Mouse (Mus musculus) heart, embryonic 12.5 days (tissue): Measurements from ENCODE around the gene Ube2c. TPM values are rescaled to one million over a fixed set of nuclear protein-coding genes. Genes with fewer than 3 reads are reported as not detected.
"Not testable (repeated sequence)": the region's sequence is repeated elsewhere in the genome, so short reads cannot be mapped to it uniquely, and the experiment has no call there.

Source experiments
- ATAC-seq: fragments of 200-750 bp; cut with Nextera tagmentation; 2 replicates; pipeline ENCODE4 v1.8.0; 2017; ENCODE audit warnings: moderate TSS enrichment, moderate library complexity; ENCODE audit not compliant: insufficient number of reproducible peaks, low FRiP score
- H3K27ac ChIP-seq: fragments of 300-500 bp; sonication (generic); 2 replicates; pipeline ENCODE4 v1.5.1; 2016; ENCODE audit warnings: mild to moderate bottlenecking, moderate library complexity; ENCODE audit not compliant: poor library complexity, severe bottlenecking
- H3K27me3 ChIP-seq: fragments of 300-500 bp; sonication (generic); replicated peaks from 2 replicates; pipeline ENCODE4 v1.6.1; 2016; ENCODE audit warnings: mild to moderate bottlenecking, moderate library complexity
- H3K36me3 ChIP-seq: fragments of 300-500 bp; sonication (generic); 2 replicates; pipeline ENCODE4 v1.6.1; 2016; ENCODE audit warnings: mild to moderate bottlenecking, moderate library complexity
- H3K4me1 ChIP-seq: fragments of 300-500 bp; sonication (generic); replicated peaks from 2 replicates; pipeline ENCODE4 v1.6.1; 2016; ENCODE audit warnings: mild to moderate bottlenecking
- H3K4me2 ChIP-seq: fragments of 300-500 bp; sonication (generic); 2 replicates; pipeline ENCODE4 v1.6.1; 2016; ENCODE audit warnings: mild to moderate bottlenecking, moderate library complexity
- H3K4me3 ChIP-seq: fragments of 300-500 bp; sonication (generic); 2 replicates; pipeline ENCODE4 v1.5.1; 2016; ENCODE audit warnings: mild to moderate bottlenecking
- H3K9ac ChIP-seq: fragments of 300-500 bp; sonication (generic); 2 replicates; pipeline ENCODE4 v1.6.1; 2016; ENCODE audit warnings: mild to moderate bottlenecking, moderate library complexity
- H3K9me3 ChIP-seq: fragments of 300-500 bp; sonication (generic); replicated peaks from 2 replicates; pipeline ENCODE4 v1.6.1; 2016; ENCODE audit warnings: mild to moderate bottlenecking, moderate library complexity
- WGBS: fragments of 180-500 bp; shearing (Covaris S2); methylation state at CpG from one replicate; pipeline ENCODE4 v1.1.7; 2016; 5-methylcytosine and 5-hydroxymethylcytosine counted together
- polyA plus RNA-seq: library from polyadenylated mRNA; unstranded; fragments of >200 nt; fragmentation: Nextera tagmentation; extraction: Ambion mirVana; gene quantifications from 2 replicates; pipeline ENCODE4 v1.2.1, GENCODE M21; 2016

Ube2c gene
- polyA plus RNA-seq, 1 experiment from 2014 or later, result 459 TPM

GRCm38 (mm10) chr2:164787779-164788178 lies 18.1 kb downstream of the Ube2c start:
- peaks cover 30% of the 10 kb centered on the region for H3K4me1 ChIP-seq
- no peak for ATAC-seq
- 0 out of 2 replicates have a peak overlapping the region, but pooled peaks have one; percentile 8 for H3K9ac ChIP-seq
- no peaks in the 10 kb centered on the region for H3K27me3 ChIP-seq
- no peak overlapping the region for H3K27ac ChIP-seq
- H3K4me2 ChIP-seq, result 0 out of 2 replicates have a peak overlapping the region, but pooled peaks have one; percentile 4
- 83% methylated on average over 10 of the region's 10 CpGs for WGBS
- H3K9me3 ChIP-seq, result no peaks in the 10 kb centered on the region
- peaks cover 41% of the 10 kb centered on the region for H3K36me3 ChIP-seq
- no peak overlapping the region for H3K4me3 ChIP-seq

DNA sequence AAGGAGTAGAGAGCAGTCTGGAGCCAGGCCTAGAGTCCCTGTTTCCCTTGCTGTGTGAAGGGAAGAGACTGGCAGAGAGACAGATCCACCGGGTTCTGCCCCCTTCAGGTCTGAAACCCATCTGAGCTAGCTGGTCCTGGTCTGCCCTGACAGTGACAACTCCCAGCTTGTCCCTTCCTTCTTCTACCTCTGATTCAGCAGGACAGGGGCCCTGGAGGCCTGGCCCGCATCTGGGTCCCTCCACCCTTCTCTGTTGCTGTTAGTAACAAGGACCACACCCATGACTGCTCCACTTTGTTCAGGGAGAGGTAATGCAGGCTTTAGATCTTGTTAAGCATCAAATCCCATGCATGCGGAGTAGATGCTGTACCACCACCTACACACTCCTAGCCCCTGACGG lies 18.7 kb downstream of the Ube2c start:
- no peak overlapping the region for H3K27ac ChIP-seq
- H3K9me3 ChIP-seq, result no peaks in the 10 kb centered on the region
- no peak overlapping the region for H3K4me3 ChIP-seq
- no peak for ATAC-seq
- peaks cover 36% of the 10 kb centered on the region for H3K4me1 ChIP-seq
- WGBS, result 59% methylated on average over 4 of the region's 4 CpGs
- H3K27me3 ChIP-seq, result no peaks in the 10 kb centered on the region
- H3K36me3 ChIP-seq, result peaks cover 47% of the 10 kb centered on the region
- H3K4me2 ChIP-seq, result no peak overlapping the region
- 0 out of 2 replicates have a peak overlapping the region, but pooled peaks have one; percentile 31 for H3K9ac ChIP-seq

- Histone ChIP-seq H3K4me2 (no peak overlapping the region), H3K36me3 (peaks cover 58% of the 10 kb centered on the region), H3K27me3 (no peaks in the 10 kb centered on the region), H3K4me3 (no peak overlapping the region), H3K9ac (no peak overlapping the region), H3K9me3 (no peaks in the 10 kb centered on the region), H3K4me1 (peaks cover 35% of the 10 kb centered on the region), H3K27ac (no peak overlapping the region)
- no peak for ATAC-seq
- WGBS, result 67% methylated on average over 4 of the region's 4 CpGs
These were observed 20.8 kb downstream of the Ube2c start for GRCm38 (mm10) chr2:164790451-164790850.

- WGBS, result 87% methylated on average over 18 of the region's 18 CpGs
- Histone ChIP-seq H3K27me3 (no peaks in the 10 kb centered on the region), H3K4me2 (no peak overlapping the region), H3K27ac (no peak overlapping the region), H3K9me3 (no peaks in the 10 kb centered on the region), H3K36me3 (peaks cover 72% of the 10 kb centered on the region), H3K4me1 (peaks cover 31% of the 10 kb centered on the region), H3K9ac (no peak overlapping the region), H3K4me3 (no peak overlapping the region)
- ATAC-seq, result no peak
These were observed 22.2 kb downstream of the Ube2c start for GRCm38 (mm10) chr2:164791841-164792261.

- H3K4me2 ChIP-seq, result no peak overlapping the region
- peaks cover 76% of the 10 kb centered on the region for H3K36me3 ChIP-seq
- H3K9me3 ChIP-seq, result no peaks in the 10 kb centered on the region
- no peaks in the 10 kb centered on the region for H3K27me3 ChIP-seq
- ATAC-seq, result no peak
- 83% methylated on average over 12 of the region's 12 CpGs for WGBS
- peaks cover 25% of the 10 kb centered on the region for H3K4me1 ChIP-seq
- H3K4me3 ChIP-seq, result no peak overlapping the region
- peak overlapping the region; percentile 48; the same call in 1 of the 2 replicates for H3K9ac ChIP-seq
- peak overlapping the region; percentile 68 for H3K27ac ChIP-seq
These were observed 22.9 kb downstream of the Ube2c start for GRCm38 (mm10) chr2:164792400-164793190.

DNA sequence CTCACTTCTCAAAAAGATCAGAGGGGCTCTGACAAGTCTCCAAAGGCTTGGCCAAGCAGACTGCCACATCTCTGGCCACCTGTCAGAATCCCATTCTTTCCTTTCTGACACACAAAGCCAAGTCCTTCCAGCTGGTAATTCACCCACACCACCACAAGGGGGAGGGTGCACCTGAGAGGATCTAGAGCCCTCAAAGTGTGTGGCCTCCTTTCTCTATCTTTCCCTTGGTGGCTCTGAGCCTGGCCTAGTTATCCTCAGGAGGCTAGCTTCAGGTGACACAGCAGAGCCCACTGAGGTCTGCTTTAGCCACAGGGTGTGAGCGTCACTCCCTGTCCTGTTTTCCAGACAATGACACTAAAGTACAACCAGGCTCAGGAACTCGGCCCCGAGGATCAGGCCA lies 23.5 kb downstream of the Ube2c start:
- ATAC-seq, result 0 out of 2 replicates have a peak, but pooled peaks have one; percentile 20
- H3K9me3 ChIP-seq, result no peaks in the 10 kb centered on the region
- 45% methylated on average over 3 of the region's 3 CpGs for WGBS
- H3K4me3 ChIP-seq, result no peak overlapping the region
- peak overlapping the region; percentile 48 for H3K9ac ChIP-seq
- peaks cover 79% of the 10 kb centered on the region for H3K36me3 ChIP-seq
- H3K4me1 ChIP-seq, result peaks cover 21% of the 10 kb centered on the region
- no peak overlapping the region for H3K4me2 ChIP-seq
- H3K27me3 ChIP-seq, result no peaks in the 10 kb centered on the region
- H3K27ac ChIP-seq, result peak overlapping the region; percentile 68

- ATAC-seq, result no peak
- H3K36me3 ChIP-seq, result peaks cover 80% of the 10 kb centered on the region
- H3K27ac ChIP-seq, result peak overlapping the region; percentile 68
- 87% methylated on average over 2 of the region's 2 CpGs for WGBS
- peaks cover 15% of the 10 kb centered on the region for H3K4me1 ChIP-seq
- no peaks in the 10 kb centered on the region for H3K27me3 ChIP-seq
- peak overlapping the region; percentile 48; the same call in 1 of the 2 replicates for H3K9ac ChIP-seq
- no peak overlapping the region for H3K4me3 ChIP-seq
- H3K4me2 ChIP-seq, result no peak overlapping the region
- H3K9me3 ChIP-seq, result no peaks in the 10 kb centered on the region
These were observed 24.1 kb downstream of the Ube2c start for GRCm38 (mm10) chr2:164793772-164794171.

DNA sequence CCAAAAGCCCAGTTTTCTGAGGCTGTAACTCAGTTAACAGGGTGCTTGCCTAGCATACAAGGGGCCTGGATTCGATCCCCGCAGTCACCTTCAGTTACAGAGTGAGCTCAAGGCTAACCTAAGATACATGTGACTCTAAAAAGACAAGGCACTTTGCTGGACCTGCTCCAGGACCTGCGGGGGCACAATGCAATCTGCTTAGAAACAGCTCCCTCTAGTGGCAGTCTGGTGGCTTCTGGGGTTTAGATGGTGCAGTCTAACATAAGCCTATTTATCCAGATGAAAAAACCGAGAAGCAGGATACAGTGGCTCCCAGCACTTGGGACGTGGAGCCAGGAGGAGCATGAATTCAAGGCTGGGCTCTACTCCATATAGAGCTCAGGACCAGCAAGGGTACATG lies 24.6 kb downstream of the Ube2c start:
- H3K4me2 ChIP-seq, result no peak overlapping the region
- WGBS, result 36% methylated on average over 5 of the region's 5 CpGs
- H3K9ac ChIP-seq, result no peak overlapping the region
- ATAC-seq, result peak; percentile 58; the same call in 1 of the 2 replicates
- peaks cover 81% of the 10 kb centered on the region for H3K36me3 ChIP-seq
- no peaks in the 10 kb centered on the region for H3K27me3 ChIP-seq
- no peak overlapping the region for H3K4me3 ChIP-seq
- no peak overlapping the region for H3K27ac ChIP-seq
- no peaks in the 10 kb centered on the region for H3K9me3 ChIP-seq
- peaks cover 12% of the 10 kb centered on the region for H3K4me1 ChIP-seq

DNA sequence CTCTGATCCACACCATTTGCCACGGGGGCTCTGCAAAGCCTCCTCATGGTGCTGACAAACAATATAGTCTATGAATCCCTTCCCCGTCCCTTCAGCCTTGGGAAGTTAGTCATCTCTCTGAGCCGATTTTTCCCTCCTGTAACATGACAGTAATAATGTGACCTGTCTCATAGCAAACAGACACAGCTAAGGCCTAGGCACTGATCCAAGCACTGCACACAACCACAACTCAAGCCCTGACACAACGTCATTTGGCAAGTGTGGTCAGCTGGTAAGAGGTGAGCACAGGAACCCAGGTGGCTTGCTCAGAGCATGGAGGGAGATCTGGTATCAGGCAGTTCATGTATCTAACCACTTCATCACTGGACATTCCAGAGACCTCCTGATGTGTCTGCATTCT lies 26.2 kb downstream of the Ube2c start:
- H3K36me3 ChIP-seq, result peaks cover 82% of the 10 kb centered on the region
- 76% methylated on average over 4 of the region's 4 CpGs for WGBS
- H3K27me3 ChIP-seq, result no peaks in the 10 kb centered on the region
- ATAC-seq, result no peak
- H3K9me3 ChIP-seq, result no peaks in the 10 kb centered on the region
- no peak overlapping the region for H3K27ac ChIP-seq
- H3K4me2 ChIP-seq, result no peak overlapping the region
- H3K4me1 ChIP-seq, result peaks cover 12% of the 10 kb centered on the region
- no peak overlapping the region for H3K4me3 ChIP-seq
- H3K9ac ChIP-seq, result no peak overlapping the region

DNA sequence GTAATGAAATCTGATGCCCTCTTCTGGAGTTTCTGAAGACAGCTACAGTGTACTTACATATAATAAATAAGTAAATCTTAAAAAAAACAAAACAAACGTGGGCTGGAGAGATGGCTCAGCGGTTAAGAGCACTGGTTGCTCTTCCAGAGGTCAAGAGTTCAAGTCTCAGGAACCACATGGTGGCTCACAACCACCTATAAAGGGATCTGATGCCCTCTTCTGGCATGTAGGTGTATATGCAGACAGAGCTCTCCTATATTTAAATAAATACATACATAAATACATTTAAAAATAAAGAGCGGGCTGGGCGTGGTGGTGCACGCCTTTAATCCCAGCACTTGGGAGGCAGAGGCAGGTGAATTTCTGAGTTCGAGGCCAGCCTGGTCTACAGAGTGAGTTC lies 28.9 kb downstream of the Ube2c start:
- peaks cover 75% of the 10 kb centered on the region for H3K36me3 ChIP-seq
- not testable (repeated sequence) for H3K4me3 ChIP-seq, H3K27ac ChIP-seq, H3K4me2 ChIP-seq, H3K27me3 ChIP-seq, H3K9ac ChIP-seq, H3K9me3 ChIP-seq, ATAC-seq
- 75% methylated on average over 6 of the region's 6 CpGs for WGBS
- peaks cover 11% of the 10 kb centered on the region for H3K4me1 ChIP-seq

- no peak overlapping the region for H3K27ac ChIP-seq
- H3K4me1 ChIP-seq, result peaks cover 15% of the 10 kb centered on the region
- H3K4me3 ChIP-seq, result no peak overlapping the region
- no peak overlapping the region for H3K4me2 ChIP-seq
- ATAC-seq, result no peak
- no peak overlapping the region for H3K9ac ChIP-seq
- H3K27me3 ChIP-seq, result no peaks in the 10 kb centered on the region
- peaks cover 66% of the 10 kb centered on the region for H3K36me3 ChIP-seq
- no peaks in the 10 kb centered on the region for H3K9me3 ChIP-seq
- WGBS, result 90% methylated on average over 13 of the region's 13 CpGs
These were observed 30.7 kb downstream of the Ube2c start for GRCm38 (mm10) chr2:164800252-164801004.
